Mouse (Mus musculus): ENCODE results near the gene Sp2.

Gene Sp2

GRCm38 (mm10) chr11:96906431-96907161, 76.2 kb downstream of the Sp2 start:
- no peak for DNase-seq
